Mouse (Mus musculus): ENCODE measurements at regions not wholly inside any gene's neighbourhood (a gene's known extent, or its start where the extent isn't known, plus 50 kb on each side); places are given as distances from the start of the nearest gene placed in this dataset.

DNA sequence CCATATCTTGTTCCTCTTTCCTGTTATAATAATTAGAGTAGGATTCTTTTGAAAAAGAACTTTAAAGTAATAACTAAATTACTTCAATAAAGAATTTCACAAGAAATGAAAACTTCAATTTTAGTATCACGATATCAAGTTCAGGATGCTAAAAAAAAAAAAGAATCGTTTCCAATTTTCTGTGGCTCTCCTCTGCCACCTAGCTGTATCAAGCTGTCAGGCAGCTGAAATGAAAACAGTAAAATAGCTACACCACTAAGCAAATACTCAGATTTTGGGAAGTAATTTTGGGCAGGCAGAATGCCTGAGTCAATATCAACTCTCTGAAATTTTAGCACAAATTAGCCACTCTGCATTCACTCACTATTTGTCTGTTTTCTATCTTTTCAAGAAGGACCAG, 694.5 kb upstream of the Arrdc3 start:
- Histone ChIP-seq H3K36me3 (no peaks in the 10 kb centered on the region), H3K27ac (no peak overlapping the region), H3K9me3 (no peaks in the 10 kb centered on the region), H3K27me3 (no peaks in the 10 kb centered on the region), H3K9ac (no peak overlapping the region), H3K4me2 (no peak overlapping the region), H3K4me3 (no peak overlapping the region), H3K4me1 (replicated peaks) (no peaks in the 10 kb centered on the region)
- WGBS = 84% methylated on average over 2 of the region's 2 CpGs
- no peak for ATAC-seq (ENCODE audit: low FRiP score)

DNA sequence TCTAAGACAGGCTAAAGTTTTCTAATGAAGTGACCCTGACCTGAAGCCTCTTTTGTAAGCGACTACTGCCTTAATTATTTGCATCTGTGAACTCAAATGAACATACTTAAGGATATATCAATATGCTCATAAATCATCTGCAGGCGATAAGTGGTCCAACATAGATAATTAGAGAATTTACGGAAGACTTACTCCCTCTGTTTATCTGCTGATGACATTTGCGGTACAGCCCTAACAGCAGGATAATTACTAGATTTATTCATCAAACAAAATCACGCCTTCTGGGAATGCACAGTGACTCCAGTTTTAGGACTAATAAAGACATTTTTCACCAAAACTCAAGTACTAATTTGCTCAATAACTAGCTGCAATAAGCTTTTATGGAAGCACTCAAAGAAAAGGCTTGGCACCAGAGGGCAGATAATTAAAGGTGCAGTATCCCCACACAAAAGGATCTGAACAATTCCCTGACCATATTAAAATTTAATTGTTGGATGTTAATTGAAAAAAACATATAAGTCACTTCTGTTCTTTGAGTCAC, 688.0 kb upstream of the Arrdc3 start:
- no peaks in the 10 kb centered on the region for H3K36me3 ChIP-seq
- peak; percentile 54; the same call in 1 of the 2 replicates for ATAC-seq (ENCODE audit: low FRiP score)
- no peak overlapping the region for H3K4me2 ChIP-seq
- H3K27me3 ChIP-seq = no peaks in the 10 kb centered on the region
- no peak overlapping the region for H3K4me3 ChIP-seq
- H3K27ac ChIP-seq = no peak overlapping the region
- H3K4me1 ChIP-seq (replicated peaks) = no peaks in the 10 kb centered on the region
- H3K9ac ChIP-seq = no peak overlapping the region
- H3K9me3 ChIP-seq = no peaks in the 10 kb centered on the region
- WGBS = 46% methylated on average over 5 of the region's 5 CpGs

DNA sequence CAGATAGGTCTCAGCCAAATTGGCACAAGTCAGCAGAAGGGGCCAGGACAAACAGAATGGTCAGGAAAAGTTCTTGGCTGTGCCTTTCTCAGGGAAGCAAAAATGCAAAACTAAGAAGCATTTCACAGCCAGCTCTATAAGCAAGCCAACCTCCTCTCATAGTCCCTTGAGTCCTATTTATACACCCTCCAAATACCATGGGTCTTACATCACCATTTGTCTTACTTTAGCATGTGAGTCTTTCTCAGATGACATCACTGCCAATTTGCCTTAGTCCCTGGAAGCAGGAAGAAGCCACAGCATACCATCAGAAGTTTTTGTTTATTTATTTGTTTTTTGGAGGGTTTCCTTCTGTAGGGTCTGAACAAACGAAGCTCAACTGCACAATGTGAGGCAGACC, 659.1 kb upstream of the Arrdc3 start:
- Histone ChIP-seq H3K27ac (no peak overlapping the region), H3K9me3 (no peaks in the 10 kb centered on the region), H3K36me3 (no peaks in the 10 kb centered on the region), H3K4me1 (replicated peaks) (no peaks in the 10 kb centered on the region), H3K27me3 (no peaks in the 10 kb centered on the region), H3K4me2 (no peak overlapping the region), H3K9ac (no peak overlapping the region), H3K4me3 (no peak overlapping the region)
- WGBS = 78% methylated on average over 1 of the region's 1 CpGs
- no peak for ATAC-seq (ENCODE audit: low FRiP score)

DNA sequence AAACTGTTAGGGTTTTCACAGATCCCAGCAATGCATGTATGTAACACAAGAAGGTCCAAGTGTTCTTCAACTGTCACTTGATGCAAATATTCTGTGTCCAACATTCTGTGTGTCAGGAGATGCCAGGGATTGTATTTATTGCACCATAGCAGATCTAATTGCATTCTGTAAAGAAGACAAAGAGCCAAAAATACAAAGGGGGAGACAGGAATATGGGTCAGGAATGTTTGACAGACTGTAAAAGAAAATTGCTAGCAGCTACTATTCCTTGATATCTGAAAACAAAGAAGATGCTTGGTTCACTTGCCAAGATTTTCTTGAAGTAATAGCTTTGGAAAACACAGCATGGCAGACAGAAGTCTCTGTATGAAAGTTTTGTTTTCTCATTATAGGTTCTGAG, 651.8 kb upstream of the Arrdc3 start:
- ATAC-seq (ENCODE audit: low FRiP score) = no peak
- Histone ChIP-seq H3K9me3 (no peaks in the 10 kb centered on the region), H3K4me3 (no peak overlapping the region), H3K36me3 (no peaks in the 10 kb centered on the region), H3K27me3 (no peaks in the 10 kb centered on the region), H3K9ac (no peak overlapping the region), H3K4me2 (no peak overlapping the region), H3K4me1 (replicated peaks) (no peaks in the 10 kb centered on the region), H3K27ac (no peak overlapping the region)

DNA sequence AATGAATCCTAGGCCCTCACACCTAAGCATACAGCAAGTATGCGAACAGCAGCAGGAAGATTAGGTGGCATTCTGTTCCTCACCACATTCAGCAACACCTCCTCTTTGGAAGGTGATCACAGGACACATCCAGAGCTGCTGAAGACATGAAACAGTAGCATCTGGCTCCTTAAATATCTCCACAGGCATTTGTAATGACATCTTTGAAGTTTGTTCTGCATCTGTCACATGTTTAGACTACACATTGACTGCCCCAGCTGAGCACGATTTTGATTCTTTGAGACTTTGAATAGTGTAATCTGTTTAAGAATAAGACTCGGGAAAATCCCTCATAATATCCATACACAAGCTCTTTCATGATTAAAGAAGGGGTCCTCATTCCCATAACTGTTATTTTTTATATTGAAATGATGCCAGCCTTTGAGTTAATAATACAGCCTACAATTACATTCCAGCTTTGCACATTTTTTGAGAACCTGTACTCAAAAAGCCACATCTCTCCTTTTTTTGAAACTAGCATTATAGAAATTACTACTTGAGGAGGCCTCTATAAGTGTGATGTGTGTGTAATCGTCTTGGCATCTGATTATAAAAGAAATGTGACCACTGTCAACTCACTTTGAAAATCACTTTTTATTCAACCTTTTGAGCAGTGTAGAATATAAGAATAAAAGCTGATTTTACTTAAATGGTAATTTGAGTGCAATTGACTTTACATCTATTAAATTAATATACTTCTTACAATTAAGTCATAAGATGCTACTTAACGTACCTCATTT, 647.7 kb upstream of the Arrdc3 start:
- Histone ChIP-seq H3K4me1 (replicated peaks) (no peaks in the 10 kb centered on the region), H3K36me3 (no peaks in the 10 kb centered on the region), H3K4me3 (no peak overlapping the region), H3K4me2 (no peak overlapping the region), H3K27me3 (no peaks in the 10 kb centered on the region), H3K27ac (no peak overlapping the region), H3K9me3 (no peaks in the 10 kb centered on the region), H3K9ac (no peak overlapping the region)
- 78% methylated on average over 5 of the region's 5 CpGs for WGBS
- no peak for ATAC-seq (ENCODE audit: low FRiP score)

DNA sequence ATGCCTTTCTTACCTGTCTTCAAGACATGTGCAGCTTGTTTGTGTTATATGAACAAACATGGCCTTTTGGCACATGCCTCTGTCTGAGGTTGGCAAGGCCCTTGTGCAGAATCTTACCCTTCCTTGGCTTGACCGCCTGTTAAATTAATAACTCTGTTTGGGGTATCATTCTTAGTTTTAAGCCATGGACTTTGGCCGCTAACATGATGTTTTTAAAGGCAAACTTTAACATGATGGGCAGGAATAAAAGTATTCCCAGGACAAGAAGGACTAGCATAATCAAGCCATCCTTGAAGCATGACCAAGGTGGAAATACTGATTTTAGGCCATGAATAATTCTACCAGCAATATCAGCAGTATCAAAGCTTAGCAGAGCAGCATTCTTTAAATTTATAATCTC, 620.4 kb upstream of the Arrdc3 start:
- no peaks in the 10 kb centered on the region for H3K4me1 ChIP-seq (replicated peaks)
- no peak overlapping the region for H3K27ac ChIP-seq
- no peak overlapping the region for H3K9ac ChIP-seq
- no peak for ATAC-seq (ENCODE audit: low FRiP score)
- H3K4me3 ChIP-seq = no peak overlapping the region
- H3K9me3 ChIP-seq = no peaks in the 10 kb centered on the region
- no peaks in the 10 kb centered on the region for H3K36me3 ChIP-seq
- no peak overlapping the region for H3K4me2 ChIP-seq
- WGBS = 96% methylated on average over 2 of the region's 2 CpGs
- H3K27me3 ChIP-seq = no peaks in the 10 kb centered on the region

DNA sequence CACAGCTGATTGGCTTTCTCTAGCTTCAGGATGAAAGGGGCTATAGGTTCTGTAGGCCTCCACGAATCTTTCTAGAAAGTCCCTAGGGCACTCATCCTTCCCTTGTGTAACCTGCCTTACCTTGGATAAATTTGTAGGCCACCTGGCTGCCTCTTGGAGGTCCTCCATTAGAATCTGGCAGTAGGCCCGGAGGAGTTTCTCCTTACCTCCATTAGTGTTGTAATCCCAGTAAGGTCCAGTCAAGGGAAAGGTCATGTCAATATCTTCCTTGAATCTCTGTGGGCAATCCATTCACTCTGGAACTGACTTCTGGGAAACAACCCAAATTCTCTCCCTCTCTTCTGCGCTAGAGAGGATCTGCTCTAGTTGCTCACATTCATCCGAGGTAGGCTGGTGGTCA, 616.1 kb upstream of the Arrdc3 start:
- Histone ChIP-seq H3K4me3 (no peak overlapping the region), H3K36me3 (no peaks in the 10 kb centered on the region)
- ATAC-seq (ENCODE audit: low FRiP score) = no peak

DNA sequence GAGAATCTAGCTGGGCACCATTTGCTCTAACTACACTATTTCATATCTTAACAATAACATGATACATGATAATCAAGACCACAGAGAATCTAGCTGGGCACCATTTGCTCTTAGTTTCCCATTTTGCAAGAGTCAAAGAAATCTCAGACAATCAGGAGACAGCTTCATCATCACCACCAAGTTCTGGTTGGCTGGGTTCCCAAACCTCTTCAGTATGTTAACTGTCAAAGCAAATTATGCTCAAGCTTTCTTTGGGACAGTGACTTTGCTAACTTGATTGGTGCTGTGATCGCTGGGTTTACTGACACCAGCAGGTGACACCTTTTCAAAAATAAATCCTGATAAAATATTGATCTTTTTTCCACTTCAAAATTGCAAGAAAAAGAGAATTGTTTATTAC, 609.2 kb upstream of the Arrdc3 start:
- Histone ChIP-seq H3K4me3 (no peak overlapping the region), H3K4me1 (replicated peaks) (no peaks in the 10 kb centered on the region), H3K4me2 (no peak overlapping the region), H3K27ac (no peak overlapping the region), H3K27me3 (no peaks in the 10 kb centered on the region), H3K9ac (no peak overlapping the region), H3K9me3 (no peaks in the 10 kb centered on the region), H3K36me3 (no peaks in the 10 kb centered on the region)
- 73% methylated on average over 1 of the region's 1 CpGs for WGBS
- no peak for ATAC-seq (ENCODE audit: low FRiP score)

More for the DNA sequence above, 616.1 kb upstream of the Arrdc3 start:
- Histone ChIP-seq H3K4me1 (replicated peaks) (no peaks in the 10 kb centered on the region), H3K9ac (no peak overlapping the region), H3K4me2 (no peak overlapping the region), H3K27me3 (no peaks in the 10 kb centered on the region), H3K9me3 (no peaks in the 10 kb centered on the region), H3K27ac (no peak overlapping the region)
- WGBS = 96% methylated on average over 4 of the region's 4 CpGs

DNA sequence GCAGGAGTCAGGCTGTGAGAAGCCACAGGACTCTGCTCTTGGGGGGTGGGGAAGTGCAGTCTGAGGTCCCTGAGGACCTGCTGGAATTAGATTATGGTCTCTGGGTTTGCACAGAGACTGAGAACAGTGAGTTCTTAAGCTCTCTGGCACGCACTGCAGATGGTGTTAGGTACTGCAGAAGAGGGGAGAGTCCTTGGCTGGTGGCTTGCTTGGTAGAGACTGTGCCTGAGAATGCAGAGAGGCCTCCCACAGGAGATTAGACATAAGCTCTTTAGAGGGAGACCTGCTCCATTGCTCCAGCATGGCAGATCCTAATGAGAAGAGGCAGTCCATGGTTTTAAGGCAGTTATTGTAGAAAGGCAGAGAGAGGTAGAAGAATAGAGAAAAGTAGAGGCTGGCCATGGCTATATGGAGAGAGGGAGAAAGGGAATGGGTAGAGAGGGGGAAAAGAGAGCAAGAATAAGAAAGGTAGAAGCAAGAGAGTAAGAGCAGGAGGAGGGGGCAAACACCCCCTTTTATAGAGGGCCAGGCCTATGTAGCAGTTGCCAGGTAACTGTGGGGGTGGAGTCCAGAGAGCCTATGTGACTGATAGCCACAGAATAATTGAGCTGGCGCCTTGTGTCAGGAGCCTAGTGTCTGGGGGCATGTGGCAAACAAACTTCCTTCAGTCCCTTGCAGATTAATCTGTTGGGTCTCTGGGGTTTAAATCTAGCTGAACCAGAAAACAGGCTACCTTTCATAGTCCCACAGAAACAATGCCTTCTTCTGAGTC, 591.3 kb upstream of the Arrdc3 start:
- 49% methylated on average over 2 of the region's 2 CpGs for WGBS
- ATAC-seq (ENCODE audit: low FRiP score) = 0 out of 2 replicates have a peak, but pooled peaks have one; percentile 32
- H3K4me2 ChIP-seq = no peak overlapping the region

DNA sequence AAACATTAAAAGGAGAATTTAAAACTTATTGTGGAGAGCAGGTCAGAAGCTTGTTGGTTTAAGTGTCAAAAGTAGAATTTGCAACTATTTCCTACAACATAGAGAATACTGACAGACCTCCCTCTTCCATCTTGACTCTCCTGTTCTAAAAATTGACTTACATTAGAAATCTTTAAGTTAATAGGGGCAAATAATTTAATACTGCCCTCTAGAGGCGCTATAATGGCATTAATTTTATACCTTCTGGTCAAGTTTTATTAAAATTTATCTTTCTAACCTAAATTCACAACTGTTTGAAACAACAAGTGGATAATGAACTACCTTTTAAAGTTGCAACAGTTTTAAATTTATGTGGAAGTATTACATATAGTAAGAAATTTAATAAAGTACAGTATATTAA, 587.5 kb upstream of the Arrdc3 start:
- no peak overlapping the region for H3K9ac ChIP-seq
- H3K4me1 ChIP-seq (replicated peaks) = no peaks in the 10 kb centered on the region
- no peak overlapping the region for H3K4me2 ChIP-seq
- H3K27me3 ChIP-seq = no peaks in the 10 kb centered on the region
- no peaks in the 10 kb centered on the region for H3K9me3 ChIP-seq
- H3K4me3 ChIP-seq = no peak overlapping the region
- H3K27ac ChIP-seq = no peak overlapping the region
- H3K36me3 ChIP-seq = no peaks in the 10 kb centered on the region
- no peak for ATAC-seq (ENCODE audit: low FRiP score)
- WGBS = 2% methylated on average over 1 of the region's 1 CpGs

More for the DNA sequence above, 591.3 kb upstream of the Arrdc3 start:
- H3K4me3 ChIP-seq = no peak overlapping the region
- H3K27me3 ChIP-seq = no peaks in the 10 kb centered on the region
- H3K27ac ChIP-seq = no peak overlapping the region
- no peaks in the 10 kb centered on the region for H3K36me3 ChIP-seq
- H3K4me1 ChIP-seq (replicated peaks) = no peaks in the 10 kb centered on the region
- no peak overlapping the region for H3K9ac ChIP-seq
- no peaks in the 10 kb centered on the region for H3K9me3 ChIP-seq

DNA sequence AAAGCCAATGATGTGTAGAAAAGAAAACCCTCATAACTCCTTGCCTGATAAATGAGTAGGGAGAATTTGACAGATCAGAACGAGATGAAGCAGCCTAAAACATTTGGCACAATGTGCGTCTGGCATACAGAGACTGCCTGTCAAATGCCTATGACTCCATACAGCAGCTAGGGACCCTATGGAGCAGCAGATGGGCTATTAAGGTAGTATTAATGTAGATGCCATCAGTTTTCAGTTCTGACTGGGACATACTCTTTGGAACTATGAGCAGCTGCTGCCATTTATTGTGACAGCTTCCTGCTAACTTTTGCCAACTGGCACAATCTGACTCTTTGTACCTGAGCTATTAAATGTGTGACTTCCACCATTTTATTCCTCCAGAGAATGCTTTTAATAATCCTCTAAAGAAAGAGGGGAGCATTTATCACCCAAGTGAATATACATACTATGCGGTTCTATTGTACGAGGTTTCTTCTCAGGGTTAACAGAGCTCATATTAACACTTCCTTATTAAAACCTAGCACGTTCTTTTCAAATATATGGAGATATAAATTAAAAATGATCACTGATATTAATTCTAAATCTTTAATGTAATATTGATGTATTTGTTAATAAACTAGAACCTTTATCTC, 549.0 kb upstream of the Arrdc3 start:
- H3K4me1 ChIP-seq (replicated peaks) = peaks cover 2% of the 10 kb centered on the region; the same call in 1 of the 2 replicates
- H3K27ac ChIP-seq = no peak overlapping the region
- no peak overlapping the region for H3K4me3 ChIP-seq
- no peak overlapping the region for H3K9ac ChIP-seq
- H3K4me2 ChIP-seq = no peak overlapping the region
- no peaks in the 10 kb centered on the region for H3K36me3 ChIP-seq
- H3K27me3 ChIP-seq = no peaks in the 10 kb centered on the region
- ATAC-seq (ENCODE audit: low FRiP score) = peak; percentile 88
- 59% methylated on average over 5 of the region's 5 CpGs for WGBS
- H3K9me3 ChIP-seq = no peaks in the 10 kb centered on the region

DNA sequence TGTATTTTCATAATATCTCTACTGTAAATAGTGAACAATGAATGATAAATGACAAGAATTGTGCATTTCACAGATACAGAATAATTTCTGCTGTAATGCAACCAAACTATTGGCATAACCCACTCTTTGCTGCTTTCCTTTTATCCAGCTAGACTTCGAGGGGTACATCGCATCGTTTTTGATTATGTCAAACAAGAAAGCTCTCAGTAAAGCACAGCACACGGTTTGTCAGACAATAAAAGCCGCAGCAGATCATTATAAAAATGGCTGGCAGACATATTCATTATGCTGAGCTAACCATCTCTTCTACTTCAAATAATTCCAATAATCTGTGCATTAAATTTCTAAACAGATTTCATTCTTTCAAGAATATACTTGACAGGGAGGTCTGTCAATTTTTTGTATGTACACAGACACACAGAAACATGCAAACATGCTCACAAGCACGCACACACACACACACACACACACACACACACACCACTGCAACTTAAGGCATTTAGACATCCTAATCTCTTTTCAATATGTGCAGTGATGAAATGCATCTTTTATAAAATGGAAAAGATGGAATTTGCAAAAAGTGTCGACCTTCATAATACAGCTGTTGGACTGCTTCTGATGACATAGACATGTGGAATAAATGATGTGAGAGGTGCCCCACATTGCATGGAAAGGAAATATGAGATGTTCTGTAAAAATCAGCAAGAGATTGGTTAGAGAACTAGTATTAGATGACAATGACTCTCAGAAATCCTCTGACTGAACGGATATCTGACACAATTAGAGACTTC, 548.1 kb upstream of the Arrdc3 start:
- H3K4me2 ChIP-seq = no peak overlapping the region
- WGBS = 67% methylated on average over 8 of the region's 8 CpGs
- no peaks in the 10 kb centered on the region for H3K9me3 ChIP-seq
- no peaks in the 10 kb centered on the region for H3K36me3 ChIP-seq
- H3K27ac ChIP-seq = no peak overlapping the region
- H3K9ac ChIP-seq = no peak overlapping the region
- H3K4me1 ChIP-seq (replicated peaks) = peaks cover 2% of the 10 kb centered on the region; the same call in 1 of the 2 replicates
- H3K27me3 ChIP-seq = no peaks in the 10 kb centered on the region
- no peak overlapping the region for H3K4me3 ChIP-seq
- no peak for ATAC-seq (ENCODE audit: low FRiP score)

Data from hindbrain, embryonic 13.5 days (tissue).